Mouse (Mus musculus) lung, postnatal 0 days (tissue): ENCODE measurements around the gene Mta1.

Source experiments
- CTCF ChIP-seq: IDR thresholded peaks from 2 replicates; pipeline ENCODE4 v1.5.1; 2016; ENCODE audit warnings: antibody characterized with exemption, mild to moderate bottlenecking
- EP300 ChIP-seq: IDR thresholded peaks from 2 replicates; pipeline ENCODE4 v1.6.1; 2016; ENCODE audit warnings: antibody characterized with exemption, mild to moderate bottlenecking, control low read depth

DNA sequence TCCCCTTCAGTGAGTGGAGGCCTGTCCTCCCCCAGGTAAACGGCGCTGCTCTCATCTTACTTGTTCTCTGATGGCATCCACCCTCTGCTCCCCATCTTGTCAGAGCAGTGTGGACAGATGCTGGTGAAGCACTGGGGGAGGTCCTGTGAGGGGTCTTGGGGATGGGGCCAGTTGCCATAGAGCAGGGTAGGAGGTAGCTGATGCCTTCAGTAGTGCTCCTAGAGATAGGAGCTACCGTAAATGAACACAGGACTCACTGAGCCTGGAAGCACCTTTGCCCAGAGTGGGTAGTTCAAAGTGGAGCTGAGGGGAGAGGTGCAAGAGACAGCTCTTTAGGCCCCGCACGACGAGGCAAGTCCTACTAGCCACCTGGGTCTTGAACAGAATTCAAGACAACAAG is 28.7 kb upstream of the Mta1 start:
- TF ChIP-seq CTCF (no peak), EP300 (no peak)
